Mouse (Mus musculus) CD8-positive naive resting alpha-beta T cell, adult 2 months (primary cell): ENCODE measurements around the gene Rcbtb2.
A peak's percentile ranks its signal among the peaks of the same experiment; 100 is the strongest.

Experiments used
- DNase-seq, 2 experiments: peaks; one replicate each; pipeline ENCODE4 v3.0.0; 2022; ENCODE audit warnings: low read depth in 2 of 2, low spot score in 2 of 2

Gene Rcbtb2

GRCm38 (mm10) chr14:73116301-73116700, 6.5 kb upstream of the Rcbtb2 start:
- no peak for DNase-seq

- peak; percentile 76 for DNase-seq
These were observed 5.9 kb upstream of the Rcbtb2 start for GRCm38 (mm10) chr14:73116938-73117337.

DNA sequence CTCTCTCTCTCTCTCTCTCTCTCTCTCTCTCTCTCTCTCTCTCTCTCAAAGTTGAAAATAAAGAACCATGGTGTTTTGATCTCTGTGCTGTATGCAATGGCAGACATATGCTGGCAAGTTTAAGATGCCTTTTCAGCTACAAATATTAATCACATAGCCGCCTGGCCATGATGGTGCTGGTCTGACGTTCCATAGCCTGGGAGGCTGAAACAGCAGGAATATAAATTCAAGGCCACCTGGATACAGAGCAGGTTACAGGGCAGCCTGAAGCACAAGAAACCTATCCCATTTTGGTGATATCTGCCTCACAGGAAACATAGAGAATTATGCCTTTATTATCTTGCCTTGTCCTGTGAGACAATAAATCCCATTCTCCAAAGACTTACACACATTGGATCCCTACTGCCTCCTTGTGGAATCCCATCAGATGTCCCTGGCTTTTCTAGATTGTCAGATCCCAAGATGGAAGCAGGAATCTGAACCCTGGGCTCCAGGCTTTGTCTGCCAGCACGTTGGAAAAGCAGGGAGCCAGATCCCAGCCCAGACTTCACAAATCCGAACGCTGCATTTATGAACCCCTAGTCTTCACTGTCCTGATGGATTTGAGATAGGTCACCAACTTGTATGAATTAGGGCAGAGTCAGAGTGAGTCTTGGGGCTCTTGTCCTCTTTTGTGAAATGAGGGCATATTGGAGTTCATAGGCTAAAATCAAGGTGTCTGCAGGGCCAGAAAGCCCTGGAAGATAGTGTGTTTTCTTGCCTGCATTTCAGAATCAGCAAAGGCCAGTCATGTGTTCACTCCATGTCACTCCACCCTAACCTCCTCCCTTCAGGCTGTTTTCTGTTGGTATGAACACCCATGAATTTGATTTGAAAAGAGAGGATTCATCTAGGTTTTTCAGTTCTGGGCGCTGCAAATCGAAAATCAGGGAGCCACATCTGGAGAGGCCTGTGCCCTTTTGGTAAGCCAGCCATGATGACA, 5.1 kb upstream of the Rcbtb2 start:
- DNase-seq, result no peak

DNA sequence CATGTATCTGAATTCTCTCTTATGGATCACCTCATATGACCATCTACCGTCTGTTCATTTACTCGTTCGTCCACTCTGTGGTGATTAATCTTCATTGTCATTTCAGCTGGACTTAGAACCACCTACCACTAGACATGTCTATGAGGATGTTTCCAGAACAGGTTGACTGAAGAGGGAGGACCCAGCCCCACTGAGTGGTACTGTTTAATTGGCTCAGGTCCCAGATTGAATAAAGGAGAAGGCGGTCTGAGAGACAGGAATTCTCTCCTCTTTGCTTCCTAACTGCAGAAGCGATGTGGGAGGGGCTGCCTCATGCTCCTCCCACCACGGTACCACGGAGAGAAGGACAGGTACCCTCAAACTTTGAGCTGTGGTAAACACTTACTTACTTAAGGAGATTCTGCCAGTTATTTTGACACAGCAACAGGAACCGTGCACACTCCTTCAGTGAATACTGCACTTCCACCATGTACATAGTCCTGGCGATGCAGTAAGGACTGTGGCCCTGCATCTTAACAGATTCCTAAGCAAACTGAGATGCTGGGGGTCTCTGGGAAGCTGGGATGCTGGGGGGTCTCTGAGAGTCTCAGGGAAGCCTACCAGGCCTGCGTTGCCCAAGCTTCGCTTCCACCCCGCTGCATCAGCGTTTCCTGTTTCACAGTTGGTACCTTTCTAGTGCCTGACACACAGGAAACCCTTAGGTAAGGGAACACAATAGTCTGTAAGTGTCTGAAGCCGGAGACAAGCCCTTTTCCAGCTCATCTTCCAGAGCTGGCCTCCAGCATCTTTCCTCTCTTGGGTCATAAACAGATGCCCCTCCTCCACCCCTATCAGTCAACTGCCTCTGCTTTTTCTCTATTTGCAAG, 4.1 kb upstream of the Rcbtb2 start:
- peak in 1 of 2 experiments; percentile 37 for DNase-seq

DNA sequence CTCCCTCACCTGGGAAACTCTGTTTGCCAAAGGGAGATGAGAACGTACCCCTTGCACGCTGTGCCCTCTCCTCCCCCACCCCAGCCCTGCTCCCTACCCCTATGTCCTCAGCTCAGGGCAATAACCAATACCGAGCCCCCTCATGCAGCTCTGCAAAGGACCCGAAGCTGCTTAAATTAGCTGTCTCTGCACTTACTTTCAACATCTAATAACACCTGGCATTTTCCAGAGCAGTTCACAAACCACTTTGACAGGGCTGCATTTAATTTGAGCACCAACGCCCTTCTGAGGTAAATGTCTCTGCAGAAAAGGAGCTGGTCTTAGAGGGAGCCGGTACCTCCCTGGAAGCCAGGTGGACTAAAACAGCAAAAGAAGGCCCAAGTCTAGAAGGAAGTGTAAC, 3.4 kb upstream of the Rcbtb2 start:
- DNase-seq, result no peak

GRCm38 (mm10) chr14:73119966-73120365, 2.9 kb upstream of the Rcbtb2 start:
- no peak for DNase-seq

DNA sequence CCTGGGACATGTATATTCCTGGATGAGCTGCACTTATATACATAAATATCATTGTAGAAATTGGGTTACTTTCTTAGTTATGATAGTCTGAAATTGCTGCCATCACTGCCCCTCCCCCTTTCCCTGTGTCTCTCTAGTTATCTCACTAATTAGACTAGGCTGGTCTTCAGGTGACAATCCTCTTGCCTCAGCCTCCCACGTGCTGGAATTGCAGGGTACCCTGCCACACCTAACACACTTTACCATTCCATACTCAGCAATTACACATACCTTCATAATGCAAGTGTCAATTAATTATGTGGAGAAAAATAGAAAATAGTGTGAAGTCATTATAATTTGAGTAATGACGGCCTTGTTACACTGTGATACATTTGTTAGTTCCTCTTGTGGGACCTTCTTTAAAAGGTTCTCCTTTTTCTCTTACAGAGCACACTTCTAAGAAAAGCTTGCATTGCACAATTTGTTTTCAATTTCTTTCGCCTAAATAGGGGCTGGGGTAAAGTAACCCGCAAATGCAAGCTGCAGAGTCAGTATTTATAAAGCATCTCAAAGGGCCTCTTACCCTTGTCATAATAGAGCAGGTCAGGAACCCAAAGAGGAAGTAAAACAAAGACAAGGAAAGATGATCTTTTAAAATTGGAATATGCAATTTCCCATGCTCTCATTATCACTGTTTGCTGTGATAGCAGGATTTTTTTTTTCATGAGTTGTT, 470 bp upstream of the Rcbtb2 start:
- DNase-seq, result no peak

- no peak for DNase-seq
These were observed 544 bp downstream of the Rcbtb2 start for GRCm38 (mm10) chr14:73123381-73123780.

DNA sequence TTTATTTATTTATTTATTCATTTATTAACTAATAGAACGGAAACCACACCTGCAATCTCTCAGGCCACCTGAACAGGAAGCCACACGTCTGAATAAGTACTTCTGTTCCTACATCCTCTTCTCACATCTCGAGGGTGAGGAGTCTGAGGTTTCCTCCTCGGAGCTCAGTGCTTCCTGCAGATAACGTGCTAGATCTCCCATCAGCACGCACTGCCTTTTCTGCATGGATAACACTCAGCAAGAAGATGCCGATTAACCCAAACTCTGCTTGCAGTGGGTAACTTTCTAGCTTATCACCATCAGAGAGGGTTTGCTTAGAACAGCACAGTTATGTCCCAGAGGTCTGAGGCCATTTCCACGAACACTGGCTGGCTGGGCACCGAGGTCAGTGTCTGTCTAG, 949 bp downstream of the Rcbtb2 start:
- DNase-seq, result peak in 1 of 2 experiments; percentile 53

GRCm38 (mm10) chr14:73130519-73130918, 7.7 kb downstream of the Rcbtb2 start:
- no peak for DNase-seq

DNA sequence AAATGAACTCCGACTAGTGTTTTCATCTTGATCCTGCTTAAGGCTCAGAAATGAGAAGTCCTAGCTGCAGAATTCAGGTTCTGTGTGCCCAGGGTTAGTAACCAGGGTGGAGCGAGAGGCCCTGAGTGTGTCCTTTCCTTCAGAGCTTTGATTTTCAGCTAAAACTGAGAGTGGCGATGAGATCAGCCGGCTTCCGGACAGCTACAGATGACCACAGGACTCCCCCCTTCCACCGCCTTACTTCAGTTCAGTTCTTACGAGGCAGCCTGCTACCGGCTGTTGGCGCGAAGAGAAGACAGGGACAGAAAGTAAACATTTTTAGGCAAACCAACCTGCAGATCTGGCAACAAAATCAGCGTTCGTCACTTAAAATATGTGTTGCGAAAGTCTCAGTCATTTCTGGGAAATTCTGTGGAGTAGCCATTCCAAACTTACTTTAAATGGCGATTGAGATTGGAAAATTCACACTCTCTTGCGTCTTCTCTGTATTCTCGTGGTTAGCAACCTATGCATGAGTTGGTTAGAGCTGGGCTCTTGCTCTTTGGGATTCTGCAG, 9.1 kb downstream of the Rcbtb2 start:
- DNase-seq, result no peak

DNA sequence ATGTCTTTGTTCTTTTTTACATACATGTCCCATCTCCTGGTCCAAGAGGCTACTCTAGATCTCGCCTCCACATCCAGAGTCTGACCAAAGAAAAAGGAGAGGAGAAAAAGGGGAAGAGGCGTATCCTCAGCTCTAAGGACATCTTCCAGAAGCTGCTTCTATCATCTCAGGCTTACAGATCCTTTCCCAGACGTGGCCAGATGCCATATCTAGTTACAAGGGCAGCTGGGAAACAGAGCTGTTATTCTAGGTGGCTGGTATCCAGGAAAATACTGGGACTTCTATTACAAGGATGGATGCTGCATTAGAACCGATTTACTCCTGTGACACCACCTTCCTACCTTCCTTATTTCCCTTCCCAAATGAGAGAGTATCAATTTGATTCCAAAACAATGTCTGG, 9.9 kb downstream of the Rcbtb2 start:
- no peak for DNase-seq

DNA sequence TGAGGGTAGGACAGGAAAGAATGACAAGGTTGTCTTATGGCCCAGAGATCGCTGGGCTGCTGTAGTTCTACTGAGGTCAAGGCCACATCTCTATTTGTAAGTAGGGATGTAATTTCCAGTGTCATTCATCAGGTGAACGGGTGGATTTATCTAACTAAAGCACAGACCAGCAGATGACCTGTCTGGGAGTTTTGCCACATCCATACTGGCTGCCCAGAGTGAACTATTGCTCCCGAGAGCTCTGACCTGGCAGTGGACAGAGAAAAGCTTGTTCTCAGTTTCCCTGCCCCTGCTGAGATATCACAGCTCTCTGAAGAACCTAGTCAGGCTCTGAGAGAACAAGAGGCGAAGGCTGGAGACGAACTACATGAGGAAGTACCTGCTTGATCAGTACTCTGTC, 14.4 kb downstream of the Rcbtb2 start:
- DNase-seq, result no peak

GRCm38 (mm10) chr14:73138483-73138882, 15.6 kb downstream of the Rcbtb2 start:
- DNase-seq, result no peak

DNA sequence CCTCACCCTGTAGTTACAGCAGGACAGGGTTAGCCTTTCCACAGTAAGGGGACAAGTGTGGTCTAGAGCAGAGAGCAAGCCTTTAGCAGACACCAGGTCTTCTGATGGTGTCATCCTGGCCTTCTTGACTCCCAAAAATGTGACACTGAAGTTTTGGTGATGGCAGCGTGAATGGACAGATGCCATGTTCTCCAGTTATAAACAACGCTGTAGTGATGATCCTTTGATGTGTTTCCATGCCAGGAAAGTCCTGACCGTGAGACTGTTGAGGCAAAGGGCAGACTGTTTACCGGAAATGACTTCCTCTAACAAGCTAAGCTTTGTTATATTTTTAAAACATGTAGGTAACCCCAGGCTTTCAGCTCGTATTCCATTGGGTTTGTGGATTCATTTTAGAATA, 17.0 kb downstream of the Rcbtb2 start:
- DNase-seq, result no peak

- DNase-seq, result no peak
These were observed 19.0 kb downstream of the Rcbtb2 start for GRCm38 (mm10) chr14:73141800-73142199.

DNA sequence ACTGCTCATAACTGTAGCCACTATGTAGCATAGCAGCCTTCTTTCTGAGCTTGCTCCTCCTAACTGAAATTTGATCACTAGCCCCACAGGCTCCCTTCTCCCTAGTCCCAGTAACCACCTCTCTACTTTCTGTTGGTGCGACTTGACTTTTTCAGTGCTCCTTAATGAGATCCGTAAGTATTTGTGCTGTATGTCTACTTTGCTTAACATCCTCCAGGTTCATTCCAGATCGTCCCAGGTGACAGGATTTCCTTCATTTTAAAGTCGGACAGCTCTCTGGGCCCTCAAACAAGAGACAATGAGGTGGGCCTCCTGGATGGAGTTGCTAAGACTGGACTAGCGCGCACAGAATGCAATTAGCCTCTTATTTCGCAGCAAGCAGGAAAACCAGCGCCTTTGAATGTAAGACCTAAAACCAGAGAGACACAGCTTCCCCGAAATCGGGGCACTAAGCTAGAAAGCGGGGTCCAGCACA, 19.6 kb downstream of the Rcbtb2 start:
- no peak for DNase-seq

- DNase-seq, result peak; percentile 77 to 78
These were observed 20.3 kb downstream of the Rcbtb2 start for GRCm38 (mm10) chr14:73142896-73143709.

- DNase-seq, result no peak
These were observed 21.0 kb downstream of the Rcbtb2 start for GRCm38 (mm10) chr14:73143710-73144420.
